Mouse (Mus musculus): ENCODE results near the gene Fbl. TPM values are rescaled to one million over a fixed set of nuclear protein-coding genes. Genes with fewer than 3 reads are reported as not detected.

The Fbl gene
- polyA plus RNA-seq, 1 experiment = 441 TPM

Other genes with a start within 250 kb of the Fbl start
- gene Zfp974, start 240.2 kb upstream of the Fbl start, polyA plus RNA-seq (2011; ENCODE audit: insufficient read depth, insufficient read length, low read depth, missing spikeins) = 5.8 and 8.7 TPM in 2 replicates
- gene Zfp780b, start 190.5 kb upstream of the Fbl start, polyA plus RNA-seq (2011; ENCODE audit: insufficient read depth, insufficient read length, low read depth, missing spikeins) = 19.9 and 21.3 TPM in 2 replicates
- gene Zfp850, start 155.6 kb upstream of the Fbl start, polyA plus RNA-seq (2011; ENCODE audit: insufficient read depth, insufficient read length, low read depth, missing spikeins) = 15.3 and 16.4 TPM in 2 replicates
- 134 and 143 TPM in 2 replicates for gene Psmc4, start 119.6 kb upstream of the Fbl start, polyA plus RNA-seq (2011; ENCODE audit: insufficient read depth, insufficient read length, low read depth, missing spikeins)
- gene Fcgbp, start 98.5 kb upstream of the Fbl start, polyA plus RNA-seq (2011; ENCODE audit: insufficient read depth, insufficient read length, low read depth, missing spikeins) = 0.84 and 1.2 TPM in 2 replicates
- 0.13 TPM in 1 of 2 replicates, not detected in the other for gene 9530053A07Rik, start 40.2 kb upstream of the Fbl start, polyA plus RNA-seq (2011; ENCODE audit: insufficient read depth, insufficient read length, low read depth, missing spikeins)
- 9.2 and 9.5 TPM in 2 replicates for gene Dyrk1b, start 9.8 kb downstream of the Fbl start, polyA plus RNA-seq (2011; ENCODE audit: insufficient read depth, insufficient read length, low read depth, missing spikeins)
- gene Eid2, start 98.2 kb downstream of the Fbl start, polyA plus RNA-seq (2011; ENCODE audit: insufficient read depth, insufficient read length, low read depth, missing spikeins) = 17.2 and 17.3 TPM in 2 replicates
- 8.5 and 8.8 TPM in 2 replicates for gene Eid2b, start 108.0 kb downstream of the Fbl start, polyA plus RNA-seq (2011; ENCODE audit: insufficient read depth, insufficient read length, low read depth, missing spikeins)
- 0.70 and 3.2 TPM in 2 replicates for gene Selenov, start 121.5 kb downstream of the Fbl start, polyA plus RNA-seq (2011; ENCODE audit: insufficient read depth, insufficient read length, low read depth, missing spikeins)
- 9.5 and 10.5 TPM in 2 replicates for gene Dll3, start 132.5 kb downstream of the Fbl start, polyA plus RNA-seq (2011; ENCODE audit: insufficient read depth, insufficient read length, low read depth, missing spikeins)
- gene Timm50, start 142.4 kb downstream of the Fbl start, polyA plus RNA-seq (2011; ENCODE audit: insufficient read depth, insufficient read length, low read depth, missing spikeins) = 70.5 and 76.4 TPM in 2 replicates
- gene Supt5, start 169.0 kb downstream of the Fbl start, polyA plus RNA-seq (2011; ENCODE audit: insufficient read depth, insufficient read length, low read depth, missing spikeins) = 98.4 and 101 TPM in 2 replicates
- 1,972 and 2,086 TPM in 2 replicates for gene Rps16, start 180.9 kb downstream of the Fbl start, polyA plus RNA-seq (2011; ENCODE audit: insufficient read depth, insufficient read length, low read depth, missing spikeins)
- 85.5 and 90.1 TPM in 2 replicates for gene Plekhg2, start 202.9 kb downstream of the Fbl start, polyA plus RNA-seq (2011; ENCODE audit: insufficient read depth, insufficient read length, low read depth, missing spikeins)
- 25.7 and 26.0 TPM in 2 replicates for gene Zfp36, start 210.5 kb downstream of the Fbl start, polyA plus RNA-seq (2011; ENCODE audit: insufficient read depth, insufficient read length, low read depth, missing spikeins)
- gene Med29, start 223.0 kb downstream of the Fbl start, polyA plus RNA-seq (2011; ENCODE audit: insufficient read depth, insufficient read length, low read depth, missing spikeins) = 16.6 and 18.1 TPM in 2 replicates
- 88.7 and 96.2 TPM in 2 replicates for gene Paf1, start 223.2 kb downstream of the Fbl start, polyA plus RNA-seq (2011; ENCODE audit: insufficient read depth, insufficient read length, low read depth, missing spikeins)

All from ES-Bruce4 (cell line).